Mouse (Mus musculus): ENCODE data around the gene Isg15. TPM values are rescaled to one million over a fixed set of nuclear protein-coding genes. Genes with fewer than 3 reads are reported as not detected.

Gene Isg15
- not detected for polyA plus RNA-seq (2014; fragmentation: Illumina TruSeq; extraction: RNeasy Lipid Tissue Mini Kit (QIAGEN cat#74804); ENCODE audit: low read depth, low replicate concordance)

GRCm38 (mm10) chr4:156200623-156201475 is at the start of gene Isg15:
Gene Isg15, minus strand, starts transcription at chr4:156200818.

GRCm38 (mm10) chr4:156235808-156236533 is 35.4 kb upstream of the Isg15 start, which contains the start of gene Noc2l:
Gene Noc2l, plus strand, starts transcription at chr4:156236010.

GRCm38 (mm10) chr4:156234701-156235213 is 34.1 kb upstream of the Isg15 start, which contains the start of gene Plekhn1:
Gene Plekhn1, minus strand, starts transcription at chr4:156234857.

GRCm38 (mm10) chr4:156215649-156216048 is 15.0 kb upstream of the Isg15 start, which contains the start of gene Perm1:
Gene Perm1, plus strand, starts transcription at chr4:156215868.

GRCm38 (mm10) chr4:156203001-156203412 is 2.4 kb upstream of the Isg15 start, which contains the start of gene AW011738:
Gene AW011738, plus strand, starts transcription at chr4:156203304.

GRCm38 (mm10) chr4:156197131-156197828 is 3.3 kb downstream of the Isg15 start, which contains the start of gene Agrn:
Gene Agrn, minus strand, starts transcription at chr4:156197488.

Other genes starting within 250 kb of the Isg15 start
- 3.3 TPM for gene C1qtnf12, start 238.5 kb downstream of the Isg15 start, polyA plus RNA-seq (2014; fragmentation: Illumina TruSeq; extraction: RNeasy Lipid Tissue Mini Kit (QIAGEN cat#74804); ENCODE audit: low read depth, low replicate concordance)
- 6.1 TPM for gene B3galt6, start 208.2 kb downstream of the Isg15 start, polyA plus RNA-seq (2014; fragmentation: Illumina TruSeq; extraction: RNeasy Lipid Tissue Mini Kit (QIAGEN cat#74804); ENCODE audit: low read depth, low replicate concordance)
- gene Sdf4, start 207.9 kb downstream of the Isg15 start, polyA plus RNA-seq (2014; fragmentation: Illumina TruSeq; extraction: RNeasy Lipid Tissue Mini Kit (QIAGEN cat#74804); ENCODE audit: low read depth, low replicate concordance) = 145 TPM
- not detected for gene Tnfrsf4, start 187.0 kb downstream of the Isg15 start, polyA plus RNA-seq (2014; fragmentation: Illumina TruSeq; extraction: RNeasy Lipid Tissue Mini Kit (QIAGEN cat#74804); ENCODE audit: low read depth, low replicate concordance)
- gene Tnfrsf18, start 174.7 kb downstream of the Isg15 start, polyA plus RNA-seq (2014; fragmentation: Illumina TruSeq; extraction: RNeasy Lipid Tissue Mini Kit (QIAGEN cat#74804); ENCODE audit: low read depth, low replicate concordance) = not detected
- 2.5 TPM for gene Ttll10, start 141.4 kb downstream of the Isg15 start, polyA plus RNA-seq (2014; fragmentation: Illumina TruSeq; extraction: RNeasy Lipid Tissue Mini Kit (QIAGEN cat#74804); ENCODE audit: low read depth, low replicate concordance)
- 3.6 TPM for gene 9430015G10Rik, start 90.8 kb downstream of the Isg15 start, polyA plus RNA-seq (2014; fragmentation: Illumina TruSeq; extraction: RNeasy Lipid Tissue Mini Kit (QIAGEN cat#74804); ENCODE audit: low read depth, low replicate concordance)
- not detected for gene Rnf223, start 70.3 kb downstream of the Isg15 start, polyA plus RNA-seq (2014; fragmentation: Illumina TruSeq; extraction: RNeasy Lipid Tissue Mini Kit (QIAGEN cat#74804); ENCODE audit: low read depth, low replicate concordance)
- gene Agrn, start 3.3 kb downstream of the Isg15 start, polyA plus RNA-seq (2014; fragmentation: Illumina TruSeq; extraction: RNeasy Lipid Tissue Mini Kit (QIAGEN cat#74804); ENCODE audit: low read depth, low replicate concordance) = 12.3 TPM
- gene AW011738, start 2.5 kb upstream of the Isg15 start, polyA plus RNA-seq (2014; fragmentation: Illumina TruSeq; extraction: RNeasy Lipid Tissue Mini Kit (QIAGEN cat#74804); ENCODE audit: low read depth, low replicate concordance) = 0.32 TPM
- gene Perm1, start 15.1 kb upstream of the Isg15 start, polyA plus RNA-seq (2014; fragmentation: Illumina TruSeq; extraction: RNeasy Lipid Tissue Mini Kit (QIAGEN cat#74804); ENCODE audit: low read depth, low replicate concordance) = not detected
- 8.4 TPM for gene Plekhn1, start 34.0 kb upstream of the Isg15 start, polyA plus RNA-seq (2014; fragmentation: Illumina TruSeq; extraction: RNeasy Lipid Tissue Mini Kit (QIAGEN cat#74804); ENCODE audit: low read depth, low replicate concordance)
- gene Noc2l, start 35.2 kb upstream of the Isg15 start, polyA plus RNA-seq (2014; fragmentation: Illumina TruSeq; extraction: RNeasy Lipid Tissue Mini Kit (QIAGEN cat#74804); ENCODE audit: low read depth, low replicate concordance) = 5.9 TPM
- not detected for gene Samd11, start 54.8 kb upstream of the Isg15 start, polyA plus RNA-seq (2014; fragmentation: Illumina TruSeq; extraction: RNeasy Lipid Tissue Mini Kit (QIAGEN cat#74804); ENCODE audit: low read depth, low replicate concordance)
- not detected for gene Vmn2r-ps159, start 130.3 kb upstream of the Isg15 start, polyA plus RNA-seq (2014; fragmentation: Illumina TruSeq; extraction: RNeasy Lipid Tissue Mini Kit (QIAGEN cat#74804); ENCODE audit: low read depth, low replicate concordance)

Data from sigmoid colon, adult 10 weeks (tissue).